Mouse (Mus musculus): ENCODE measurements around the gene Atp6v1a. TPM values are rescaled to one million over a fixed set of nuclear protein-coding genes. Genes with fewer than 3 reads are reported as not detected.

Gene Atp6v1a
- polyA plus RNA-seq, 1 experiment: 18.4 TPM

GRCm38 (mm10) chr16:44119753-44120501 is 19.6 kb downstream of the Atp6v1a start:
- Histone ChIP-seq H3K27me3 (ENCODE audit: control insufficient read depth, insufficient read depth, low read length) (no peaks in the 10 kb centered on the region), H3K4me3 (ENCODE audit: control insufficient read depth, insufficient read depth, low read length) (no peak overlapping the region), H3K4me1 (replicated peaks; ENCODE audit: control insufficient read depth, insufficient read depth, low read length) (no peaks in the 10 kb centered on the region), H3K36me3 (ENCODE audit: control insufficient read depth, insufficient read depth, low read length) (no peaks in the 10 kb centered on the region), H3K27ac (ENCODE audit: control insufficient read depth, insufficient read depth, low read length) (no peak overlapping the region)
- DNase-seq: no peak
- TF ChIP-seq CTCF (IDR thresholded peaks at IDR 0.05; ENCODE audit: borderline replicate concordance, control insufficient read depth, extremely low read depth, insufficient read depth, low read length, poor library complexity): no peak
- WGBS: 94% methylated on average over 7 of the region's 7 CpGs

GRCm38 (mm10) chr16:44109002-44109401 is 30.5 kb downstream of the Atp6v1a start:
- no peak overlapping the region for H3K4me3 ChIP-seq (ENCODE audit: control insufficient read depth, insufficient read depth, low read length)
- H3K27me3 ChIP-seq (ENCODE audit: control insufficient read depth, insufficient read depth, low read length): no peaks in the 10 kb centered on the region
- peaks cover 42% of the 10 kb centered on the region for H3K36me3 ChIP-seq (ENCODE audit: control insufficient read depth, insufficient read depth, low read length)
- WGBS: 94% methylated on average over 4 of the region's 4 CpGs
- no peak overlapping the region for H3K27ac ChIP-seq (ENCODE audit: control insufficient read depth, insufficient read depth, low read length)
- no peak for DNase-seq
- no peaks in the 10 kb centered on the region for H3K4me1 ChIP-seq (replicated peaks; ENCODE audit: control insufficient read depth, insufficient read depth, low read length)
- TF ChIP-seq POLR2A (IDR thresholded peaks at IDR 0.05; ENCODE audit: control insufficient read depth, extremely low read depth, insufficient read depth, low read length, poor library complexity) (no peak), CTCF (IDR thresholded peaks at IDR 0.05; ENCODE audit: borderline replicate concordance, control insufficient read depth, extremely low read depth, insufficient read depth, low read length, poor library complexity) (no peak)

GRCm38 (mm10) chr16:44105211-44105610 is 34.3 kb downstream of the Atp6v1a start:
- no peak overlapping the region for H3K4me3 ChIP-seq (ENCODE audit: control insufficient read depth, insufficient read depth, low read length)
- no peak overlapping the region for H3K27ac ChIP-seq (ENCODE audit: control insufficient read depth, insufficient read depth, low read length)
- WGBS: 98% methylated on average over 2 of the region's 2 CpGs
- H3K27me3 ChIP-seq (ENCODE audit: control insufficient read depth, insufficient read depth, low read length): no peaks in the 10 kb centered on the region
- no peaks in the 10 kb centered on the region for H3K4me1 ChIP-seq (replicated peaks; ENCODE audit: control insufficient read depth, insufficient read depth, low read length)
- peaks cover 53% of the 10 kb centered on the region for H3K36me3 ChIP-seq (ENCODE audit: control insufficient read depth, insufficient read depth, low read length)
- TF ChIP-seq CTCF (IDR thresholded peaks at IDR 0.05; ENCODE audit: borderline replicate concordance, control insufficient read depth, extremely low read depth, insufficient read depth, low read length, poor library complexity): no peak
- TF ChIP-seq POLR2A (IDR thresholded peaks at IDR 0.05; ENCODE audit: control insufficient read depth, extremely low read depth, insufficient read depth, low read length, poor library complexity): no peak
- no peak for DNase-seq

- peaks cover 53% of the 10 kb centered on the region for H3K36me3 ChIP-seq (ENCODE audit: control insufficient read depth, insufficient read depth, low read length)
- WGBS: 96% methylated on average over 18 of the region's 18 CpGs
- peak; percentile 5 for DNase-seq
- H3K4me1 ChIP-seq (replicated peaks; ENCODE audit: control insufficient read depth, insufficient read depth, low read length): no peaks in the 10 kb centered on the region
- no peak for TF ChIP-seq CTCF (IDR thresholded peaks at IDR 0.05; ENCODE audit: borderline replicate concordance, control insufficient read depth, extremely low read depth, insufficient read depth, low read length, poor library complexity)
- TF ChIP-seq POLR2A (IDR thresholded peaks at IDR 0.05; ENCODE audit: control insufficient read depth, extremely low read depth, insufficient read depth, low read length, poor library complexity): no peak
- no peak overlapping the region for H3K27ac ChIP-seq (ENCODE audit: control insufficient read depth, insufficient read depth, low read length)
- no peaks in the 10 kb centered on the region for H3K27me3 ChIP-seq (ENCODE audit: control insufficient read depth, insufficient read depth, low read length)
- no peak overlapping the region for H3K4me3 ChIP-seq (ENCODE audit: control insufficient read depth, insufficient read depth, low read length)
Observed at GRCm38 (mm10) chr16:44103806-44104766, 35.4 kb downstream of the Atp6v1a start.

GRCm38 (mm10) chr16:44102925-44103324 is 36.6 kb downstream of the Atp6v1a start:
- DNase-seq: no peak
- H3K4me3 ChIP-seq (ENCODE audit: control insufficient read depth, insufficient read depth, low read length): no peak overlapping the region
- no peak overlapping the region for H3K27ac ChIP-seq (ENCODE audit: control insufficient read depth, insufficient read depth, low read length)
- H3K36me3 ChIP-seq (ENCODE audit: control insufficient read depth, insufficient read depth, low read length): peaks cover 58% of the 10 kb centered on the region
- 96% methylated on average over 2 of the region's 2 CpGs for WGBS
- H3K4me1 ChIP-seq (replicated peaks; ENCODE audit: control insufficient read depth, insufficient read depth, low read length): no peaks in the 10 kb centered on the region
- no peak for TF ChIP-seq CTCF (IDR thresholded peaks at IDR 0.05; ENCODE audit: borderline replicate concordance, control insufficient read depth, extremely low read depth, insufficient read depth, low read length, poor library complexity)
- no peak for TF ChIP-seq POLR2A (IDR thresholded peaks at IDR 0.05; ENCODE audit: control insufficient read depth, extremely low read depth, insufficient read depth, low read length, poor library complexity)
- no peaks in the 10 kb centered on the region for H3K27me3 ChIP-seq (ENCODE audit: control insufficient read depth, insufficient read depth, low read length)

- Histone ChIP-seq H3K4me1 (replicated peaks; ENCODE audit: control insufficient read depth, insufficient read depth, low read length) (no peaks in the 10 kb centered on the region), H3K27ac (ENCODE audit: control insufficient read depth, insufficient read depth, low read length) (no peak overlapping the region), H3K27me3 (ENCODE audit: control insufficient read depth, insufficient read depth, low read length) (no peaks in the 10 kb centered on the region), H3K36me3 (ENCODE audit: control insufficient read depth, insufficient read depth, low read length) (peaks cover 53% of the 10 kb centered on the region), H3K4me3 (ENCODE audit: control insufficient read depth, insufficient read depth, low read length) (no peak overlapping the region)
- WGBS: 94% methylated on average over 12 of the region's 12 CpGs
- TF ChIP-seq POLR2A (IDR thresholded peaks at IDR 0.05; ENCODE audit: control insufficient read depth, extremely low read depth, insufficient read depth, low read length, poor library complexity) (no peak), CTCF (IDR thresholded peaks at IDR 0.05; ENCODE audit: borderline replicate concordance, control insufficient read depth, extremely low read depth, insufficient read depth, low read length, poor library complexity) (no peak)
- no peak for DNase-seq
Observed at GRCm38 (mm10) chr16:44101181-44101710, 38.3 kb downstream of the Atp6v1a start.

All from thymus, adult 2 months (tissue).